Mouse (Mus musculus): ENCODE data around the gene Olfr700. TPM values are rescaled to one million over a fixed set of nuclear protein-coding genes. Genes with fewer than 3 reads are reported as not detected.

The Olfr700 gene
- polyA plus RNA-seq (2012; rRNA removed): not detected in 2 replicates

- DNase-seq: no peak
- H3K27me3 ChIP-seq (ENCODE audit: control insufficient read depth, insufficient read depth, low read length): no peaks in the 10 kb centered on the region
- H3K4me1 ChIP-seq (replicated peaks; ENCODE audit: control insufficient read depth, insufficient read depth, low read length): peaks cover 3% of the 10 kb centered on the region; the same call in 1 of the 2 replicates
- TF ChIP-seq POLR2A (IDR thresholded peaks at IDR 0.05; ENCODE audit: control insufficient read depth, extremely low read depth, insufficient read depth, low read length, poor library complexity) (no peak), CTCF (IDR thresholded peaks at IDR 0.05; ENCODE audit: borderline replicate concordance, control insufficient read depth, extremely low read depth, insufficient read depth, low read length, poor library complexity) (no peak)
- WGBS: 92% methylated on average over 1 of the region's 1 CpGs
- H3K4me3 ChIP-seq (ENCODE audit: control insufficient read depth, insufficient read depth, low read length): no peak within 1 kb of the TSS
- H3K36me3 ChIP-seq (ENCODE audit: control insufficient read depth, insufficient read depth, low read length): no peaks in the 10 kb centered on the region
- no peak within 1 kb of the TSS for H3K27ac ChIP-seq (ENCODE audit: control insufficient read depth, insufficient read depth, low read length)
These were observed at the start of gene Olfr700 for GRCm38 (mm10) chr7:106808734-106809133. Olfr700 (minus strand) TSS chr7:106808834.

DNA sequence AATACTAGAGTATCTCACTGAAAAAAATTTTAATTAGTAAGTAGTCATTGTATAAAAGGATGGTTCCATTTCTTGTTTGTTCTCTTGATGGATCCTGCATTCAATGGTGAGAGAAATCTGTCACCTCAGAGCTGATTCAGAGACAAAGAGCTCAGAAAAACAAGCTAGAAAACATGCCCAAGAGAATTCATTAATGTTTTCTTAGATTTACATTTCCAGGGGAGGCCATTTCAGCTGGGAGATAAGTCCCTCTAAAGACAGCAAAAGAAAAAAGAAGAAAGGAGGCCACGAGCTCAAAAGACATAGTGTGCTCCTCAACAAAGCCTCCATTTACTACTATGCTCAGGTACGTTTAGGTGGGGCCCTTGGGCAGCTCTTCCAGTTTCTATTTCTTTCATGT lies 34.4 kb upstream of the Olfr700 start, which contains the start of gene Olfr703:
Gene Olfr703, plus strand, starts transcription at position 301 of the 400 bp plus-strand sequence.
- Histone ChIP-seq H3K4me1 (replicated peaks; ENCODE audit: control insufficient read depth, insufficient read depth, low read length) (no peaks in the 10 kb centered on the region), H3K27ac (ENCODE audit: control insufficient read depth, insufficient read depth, low read length) (no peak within 1 kb of the TSS), H3K36me3 (ENCODE audit: control insufficient read depth, insufficient read depth, low read length) (no peaks in the 10 kb centered on the region), H3K27me3 (ENCODE audit: control insufficient read depth, insufficient read depth, low read length) (no peaks in the 10 kb centered on the region), H3K4me3 (ENCODE audit: control insufficient read depth, insufficient read depth, low read length) (no peak within 1 kb of the TSS)
- DNase-seq: no peak
- no peak for TF ChIP-seq CTCF (IDR thresholded peaks at IDR 0.05; ENCODE audit: borderline replicate concordance, control insufficient read depth, extremely low read depth, insufficient read depth, low read length, poor library complexity)
- no peak for TF ChIP-seq POLR2A (IDR thresholded peaks at IDR 0.05; ENCODE audit: control insufficient read depth, extremely low read depth, insufficient read depth, low read length, poor library complexity)
- WGBS: 78% methylated on average over 2 of the region's 2 CpGs

- H3K4me3 ChIP-seq (ENCODE audit: control insufficient read depth, insufficient read depth, low read length): no peak within 1 kb of the TSS
These were observed 25.2 kb upstream of the Olfr700 start, which contains the start of gene Olfr702 for GRCm38 (mm10) chr7:106833793-106834192. Olfr702 (minus strand) TSS chr7:106833893.

DNA sequence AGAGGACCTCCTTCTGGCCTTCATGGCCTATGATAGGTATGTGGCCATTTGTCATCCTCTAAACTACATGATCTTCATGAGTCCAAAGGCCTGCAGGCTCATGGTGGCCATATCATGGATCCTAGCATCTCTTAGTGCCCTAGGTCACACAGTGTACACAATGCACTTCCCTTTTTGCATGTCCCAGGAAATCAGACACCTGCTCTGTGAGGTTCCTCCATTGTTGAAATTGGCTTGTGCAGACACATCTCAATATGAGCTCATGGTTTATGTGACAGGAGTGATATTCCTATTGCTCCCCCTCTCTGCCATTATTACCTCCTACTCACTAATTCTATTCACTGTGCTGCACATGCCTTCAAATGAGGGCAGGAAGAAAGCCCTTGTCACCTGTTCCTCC lies 9.8 kb upstream of the Olfr700 start:
- no peak for DNase-seq
- Histone ChIP-seq H3K27me3 (ENCODE audit: control insufficient read depth, insufficient read depth, low read length) (no peaks in the 10 kb centered on the region), H3K4me3 (ENCODE audit: control insufficient read depth, insufficient read depth, low read length) (no peak overlapping the region), H3K36me3 (ENCODE audit: control insufficient read depth, insufficient read depth, low read length) (no peaks in the 10 kb centered on the region), H3K4me1 (replicated peaks; ENCODE audit: control insufficient read depth, insufficient read depth, low read length) (no peaks in the 10 kb centered on the region), H3K27ac (ENCODE audit: control insufficient read depth, insufficient read depth, low read length) (no peak overlapping the region)
- TF ChIP-seq POLR2A (IDR thresholded peaks at IDR 0.05; ENCODE audit: control insufficient read depth, extremely low read depth, insufficient read depth, low read length, poor library complexity): no peak
- TF ChIP-seq CTCF (IDR thresholded peaks at IDR 0.05; ENCODE audit: borderline replicate concordance, control insufficient read depth, extremely low read depth, insufficient read depth, low read length, poor library complexity): no peak

More at GRCm38 (mm10) chr7:106833793-106834192, 25.2 kb upstream of the Olfr700 start, which contains the start of gene Olfr702:
- H3K4me1 ChIP-seq (replicated peaks; ENCODE audit: control insufficient read depth, insufficient read depth, low read length): no peaks in the 10 kb centered on the region
- H3K27ac ChIP-seq (ENCODE audit: control insufficient read depth, insufficient read depth, low read length): no peak within 1 kb of the TSS
- no peak for TF ChIP-seq POLR2A (IDR thresholded peaks at IDR 0.05; ENCODE audit: control insufficient read depth, extremely low read depth, insufficient read depth, low read length, poor library complexity)
- H3K27me3 ChIP-seq (ENCODE audit: control insufficient read depth, insufficient read depth, low read length): no peaks in the 10 kb centered on the region
- no peak for DNase-seq
- no peaks in the 10 kb centered on the region for H3K36me3 ChIP-seq (ENCODE audit: control insufficient read depth, insufficient read depth, low read length)

- no peaks in the 10 kb centered on the region for H3K4me1 ChIP-seq (replicated peaks; ENCODE audit: control insufficient read depth, insufficient read depth, low read length)
- no peak for DNase-seq
- no peaks in the 10 kb centered on the region for H3K36me3 ChIP-seq (ENCODE audit: control insufficient read depth, insufficient read depth, low read length)
- 20% methylated on average over 2 of the region's 2 CpGs for WGBS
- TF ChIP-seq CTCF (IDR thresholded peaks at IDR 0.05; ENCODE audit: borderline replicate concordance, control insufficient read depth, extremely low read depth, insufficient read depth, low read length, poor library complexity) (no peak), POLR2A (IDR thresholded peaks at IDR 0.05; ENCODE audit: control insufficient read depth, extremely low read depth, insufficient read depth, low read length, poor library complexity) (no peak)
- no peaks in the 10 kb centered on the region for H3K27me3 ChIP-seq (ENCODE audit: control insufficient read depth, insufficient read depth, low read length)
- no peak overlapping the region for H3K4me3 ChIP-seq (ENCODE audit: control insufficient read depth, insufficient read depth, low read length)
- no peak overlapping the region for H3K27ac ChIP-seq (ENCODE audit: control insufficient read depth, insufficient read depth, low read length)
These were observed 7.1 kb upstream of the Olfr700 start for GRCm38 (mm10) chr7:106815775-106816174.

GRCm38 (mm10) chr7:106813829-106814228 lies 5.2 kb upstream of the Olfr700 start, which contains the start of gene Olfr701:
Olfr701 (plus strand) TSS chr7:106814129.
- Histone ChIP-seq H3K27me3 (ENCODE audit: control insufficient read depth, insufficient read depth, low read length) (no peaks in the 10 kb centered on the region), H3K4me3 (ENCODE audit: control insufficient read depth, insufficient read depth, low read length) (no peak within 1 kb of the TSS), H3K36me3 (ENCODE audit: control insufficient read depth, insufficient read depth, low read length) (no peaks in the 10 kb centered on the region), H3K4me1 (replicated peaks; ENCODE audit: control insufficient read depth, insufficient read depth, low read length) (no peaks in the 10 kb centered on the region), H3K27ac (ENCODE audit: control insufficient read depth, insufficient read depth, low read length) (no peak within 1 kb of the TSS)
- TF ChIP-seq CTCF (IDR thresholded peaks at IDR 0.05; ENCODE audit: borderline replicate concordance, control insufficient read depth, extremely low read depth, insufficient read depth, low read length, poor library complexity) (no peak), POLR2A (IDR thresholded peaks at IDR 0.05; ENCODE audit: control insufficient read depth, extremely low read depth, insufficient read depth, low read length, poor library complexity) (no peak)
- WGBS: 74% methylated on average over 2 of the region's 2 CpGs
- DNase-seq: no peak

DNA sequence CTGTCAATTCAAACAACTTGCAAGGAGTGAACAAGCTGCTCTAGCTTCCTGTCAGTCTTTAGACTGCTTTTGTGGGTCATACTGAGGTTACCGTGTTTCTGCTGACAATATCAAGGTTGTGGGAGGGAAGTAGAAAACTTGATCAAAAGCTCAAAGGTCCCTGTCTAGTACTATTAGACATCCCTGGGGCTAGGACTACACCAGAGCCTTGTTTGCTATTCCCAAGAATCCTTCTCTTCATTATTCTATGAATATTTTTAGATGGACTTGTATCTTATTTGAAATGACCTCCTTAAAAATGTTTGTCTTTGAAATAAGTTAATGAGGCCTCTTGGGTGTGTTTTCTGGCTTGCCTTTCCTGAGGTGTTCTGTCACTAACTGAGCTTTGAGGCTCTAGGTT lies 15.5 kb downstream of the Olfr700 start, which contains the start of gene Olfr699:
Gene Olfr699, minus strand, starts transcription at position 101 of the 400 bp plus-strand sequence.
- H3K27me3 ChIP-seq (ENCODE audit: control insufficient read depth, insufficient read depth, low read length): no peaks in the 10 kb centered on the region
- 2% methylated on average over 1 of the region's 1 CpGs for WGBS
- TF ChIP-seq POLR2A (IDR thresholded peaks at IDR 0.05; ENCODE audit: control insufficient read depth, extremely low read depth, insufficient read depth, low read length, poor library complexity) (no peak), CTCF (IDR thresholded peaks at IDR 0.05; ENCODE audit: borderline replicate concordance, control insufficient read depth, extremely low read depth, insufficient read depth, low read length, poor library complexity) (no peak)

More for the DNA sequence above, 15.5 kb downstream of the Olfr700 start, which contains the start of gene Olfr699:
- Histone ChIP-seq H3K36me3 (ENCODE audit: control insufficient read depth, insufficient read depth, low read length) (no peaks in the 10 kb centered on the region), H3K4me1 (replicated peaks; ENCODE audit: control insufficient read depth, insufficient read depth, low read length) (no peaks in the 10 kb centered on the region), H3K27ac (ENCODE audit: control insufficient read depth, insufficient read depth, low read length) (no peak within 1 kb of the TSS), H3K4me3 (ENCODE audit: control insufficient read depth, insufficient read depth, low read length) (no peak within 1 kb of the TSS)
- DNase-seq: no peak
